Mouse (Mus musculus) urinary bladder, postnatal 4 days (tissue): ENCODE data around the gene Thap11.

Experiments
- DNase-seq, 2 experiments: peaks; one replicate each; pipeline ENCODE4 v3.0.0; 2021 to 2022; ENCODE audit warnings: low spot score in 2 of 2

Thap11 gene

GRCm38 (mm10) chr8:105852146-105852729, 2.7 kb upstream of the Thap11 start:
- DNase-seq, result no peak

- no peak for DNase-seq
Measured at GRCm38 (mm10) chr8:105853178-105853577, 1.8 kb upstream of the Thap11 start, which contains the start of gene Cenpt. TSS of gene Cenpt (minus strand) at chr8:105853278.

GRCm38 (mm10) chr8:105854303-105854702, 629 bp upstream of the Thap11 start:
- no peak for DNase-seq

GRCm38 (mm10) chr8:105855248-105856167, 576 bp downstream of the Thap11 start:
- DNase-seq, result peak; percentile 37 to 63

- no peak for DNase-seq
Measured at GRCm38 (mm10) chr8:105856168-105856835, 1.4 kb downstream of the Thap11 start.

- DNase-seq, result no peak
Measured at GRCm38 (mm10) chr8:105858495-105858894, 3.6 kb downstream of the Thap11 start.

- DNase-seq, result no peak
Measured at GRCm38 (mm10) chr8:105859314-105859713, 4.4 kb downstream of the Thap11 start.

- peak; percentile 94 to 97 for DNase-seq
Measured at GRCm38 (mm10) chr8:105860143-105860981, 5.4 kb downstream of the Thap11 start, which contains the start of gene Nutf2. TSS of gene Nutf2 (plus strand) at chr8:105860580.

- DNase-seq, result no peak
Measured at GRCm38 (mm10) chr8:105861951-105862350, 7.0 kb downstream of the Thap11 start.

- no peak for DNase-seq
Measured at GRCm38 (mm10) chr8:105866364-105867029, 11.6 kb downstream of the Thap11 start.

GRCm38 (mm10) chr8:105874301-105874700, 19.4 kb downstream of the Thap11 start:
- DNase-seq, result no peak

- peak; percentile 80 to 82 for DNase-seq
Measured at GRCm38 (mm10) chr8:105880754-105881520, 26.0 kb downstream of the Thap11 start, which contains the start of gene Edc4. TSS of gene Edc4 (plus strand) at chr8:105880881.

- no peak for DNase-seq
Measured at GRCm38 (mm10) chr8:105889756-105890465, 35.0 kb downstream of the Thap11 start.

- no peak for DNase-seq
Measured at GRCm38 (mm10) chr8:105890870-105891269, 35.9 kb downstream of the Thap11 start.

GRCm38 (mm10) chr8:105892432-105892831, 37.5 kb downstream of the Thap11 start:
- DNase-seq, result no peak

GRCm38 (mm10) chr8:105893339-105893738, 38.4 kb downstream of the Thap11 start, which contains the start of gene Nrn1l:
TSS of gene Nrn1l (plus strand) at chr8:105893567.
- peak; percentile 71 to 78 for DNase-seq

GRCm38 (mm10) chr8:105897801-105898480, 43.0 kb downstream of the Thap11 start:
- DNase-seq, result no peak

- DNase-seq, result peak; percentile 90 to 92
Measured at GRCm38 (mm10) chr8:105900180-105900940, 45.4 kb downstream of the Thap11 start, which contains the start of gene Pskh1. TSS of gene Pskh1 (plus strand) at chr8:105900441.
